Mouse (Mus musculus) neural tube, embryonic 15.5 days (tissue): ENCODE results near the gene Cpne5. TPM values are rescaled to one million over a fixed set of nuclear protein-coding genes. Genes with fewer than 3 reads are reported as not detected.
"Not testable (repeated sequence)": the region's sequence is repeated elsewhere in the genome, so short reads cannot be mapped to it uniquely, and the experiment has no call there.

ENCODE experiments used
- ATAC-seq: fragments of 200-750 bp; cut with Nextera tagmentation; 2 replicates; pipeline ENCODE4 v1.8.0; 2017; ENCODE audit warnings: mild to moderate bottlenecking, moderate TSS enrichment, moderate library complexity; ENCODE audit not compliant: low FRiP score
- H3K27ac ChIP-seq: fragments of 300-500 bp; sonication (generic); replicated peaks from 2 replicates; pipeline ENCODE4 v1.5.1; 2015; ENCODE audit warnings: mild to moderate bottlenecking, inconsistent platforms
- H3K27me3 ChIP-seq: fragments of 300-500 bp; sonication (generic); replicated peaks from 2 replicates; pipeline ENCODE4 v1.6.1; 2015; ENCODE audit warnings: inconsistent platforms
- H3K36me3 ChIP-seq: fragments of 300-500 bp; sonication (generic); 2 replicates; pipeline ENCODE4 v1.6.1; 2015; ENCODE audit warnings: inconsistent platforms
- H3K4me1 ChIP-seq: fragments of 300-500 bp; sonication (generic); 2 replicates; pipeline ENCODE4 v1.6.1; 2015; ENCODE audit warnings: inconsistent platforms
- H3K4me2 ChIP-seq: fragments of 300-500 bp; sonication (generic); 2 replicates; pipeline ENCODE4 v1.6.1; 2015; ENCODE audit warnings: inconsistent platforms, mild to moderate bottlenecking, moderate library complexity
- H3K4me3 ChIP-seq: fragments of 300-500 bp; sonication (generic); replicated peaks from 2 replicates; pipeline ENCODE4 v1.5.1; 2015; ENCODE audit warnings: mild to moderate bottlenecking, inconsistent platforms
- H3K9ac ChIP-seq: fragments of 300-500 bp; sonication (generic); replicated peaks from 2 replicates; pipeline ENCODE4 v1.6.1; 2015; ENCODE audit warnings: mild to moderate bottlenecking, inconsistent platforms
- H3K9me3 ChIP-seq: fragments of 300-500 bp; sonication (generic); replicated peaks from 2 replicates; pipeline ENCODE4 v1.6.1; 2016; ENCODE audit warnings: inconsistent platforms
- WGBS: fragments of 180-500 bp; shearing (Covaris S2); methylation state at CpG from one replicate; pipeline ENCODE4 v1.1.7; 2015; ENCODE audit warnings: mixed read lengths; 5-methylcytosine and 5-hydroxymethylcytosine counted together
- polyA plus RNA-seq: library from polyadenylated mRNA; unstranded; fragments of >200 nt; fragmentation: Nextera tagmentation; extraction: Ambion mirVana; gene quantifications from 2 replicates; pipeline ENCODE4 v1.2.1, GENCODE M21; 2015

Gene Cpne5
- polyA plus RNA-seq, 1 experiment from 2014 or later = 61.2 TPM

GRCm38 (mm10) chr17:29118057-29118456 is 119.9 kb downstream of the Cpne5 start:
- H3K9ac ChIP-seq = no peak overlapping the region
- no peaks in the 10 kb centered on the region for H3K9me3 ChIP-seq
- no peaks in the 10 kb centered on the region for H3K4me1 ChIP-seq
- H3K4me2 ChIP-seq = no peak overlapping the region
- H3K4me3 ChIP-seq = no peak overlapping the region
- no peaks in the 10 kb centered on the region for H3K36me3 ChIP-seq
- no peak for ATAC-seq
- no peaks in the 10 kb centered on the region for H3K27me3 ChIP-seq
- 62% methylated on average over 5 of the region's 5 CpGs for WGBS
- no peak overlapping the region for H3K27ac ChIP-seq

- no peak overlapping the region for H3K27ac ChIP-seq
- no peaks in the 10 kb centered on the region for H3K9me3 ChIP-seq
- no peak overlapping the region for H3K4me3 ChIP-seq
- no peaks in the 10 kb centered on the region for H3K4me1 ChIP-seq
- no peaks in the 10 kb centered on the region for H3K27me3 ChIP-seq
- no peak overlapping the region for H3K4me2 ChIP-seq
- no peak for ATAC-seq
- no peak overlapping the region for H3K9ac ChIP-seq
- WGBS = 80% methylated on average over 8 of the region's 8 CpGs
- no peaks in the 10 kb centered on the region for H3K36me3 ChIP-seq
Measured at GRCm38 (mm10) chr17:29117006-29117648, 120.8 kb downstream of the Cpne5 start.

- Histone ChIP-seq H3K9me3 (no peaks in the 10 kb centered on the region), H3K27ac (no peak overlapping the region), H3K4me3 (no peak overlapping the region), H3K27me3 (no peaks in the 10 kb centered on the region), H3K9ac (no peak overlapping the region), H3K4me1 (no peaks in the 10 kb centered on the region), H3K4me2 (no peak overlapping the region), H3K36me3 (no peaks in the 10 kb centered on the region)
- no peak for ATAC-seq
- WGBS = 74% methylated on average over 12 of the region's 12 CpGs
Measured at GRCm38 (mm10) chr17:29116023-29116422, 121.9 kb downstream of the Cpne5 start.

GRCm38 (mm10) chr17:29113591-29114352 is 124.2 kb downstream of the Cpne5 start, which contains the start of gene Rab44:
Gene Rab44, plus strand, starts transcription at chr17:29114145.
- Histone ChIP-seq H3K27me3 (no peaks in the 10 kb centered on the region), H3K9me3 (no peaks in the 10 kb centered on the region)
- WGBS = 92% methylated on average over 13 of the region's 13 CpGs

GRCm38 (mm10) chr17:29111332-29111731 is 126.6 kb downstream of the Cpne5 start:
- 88% methylated on average over 5 of the region's 5 CpGs for WGBS

More at GRCm38 (mm10) chr17:29113591-29114352, 124.2 kb downstream of the Cpne5 start, which contains the start of gene Rab44:
- no peak for ATAC-seq
- Histone ChIP-seq H3K4me1 (no peaks in the 10 kb centered on the region), H3K27ac (no peak within 1 kb of the TSS), H3K9ac (no peak within 1 kb of the TSS), H3K4me3 (no peak within 1 kb of the TSS), H3K36me3 (no peaks in the 10 kb centered on the region), H3K4me2 (no peak within 1 kb of the TSS)

GRCm38 (mm10) chr17:29110356-29110755 is 127.6 kb downstream of the Cpne5 start:
- not testable (repeated sequence) for H3K36me3 ChIP-seq, ATAC-seq

More at GRCm38 (mm10) chr17:29111332-29111731, 126.6 kb downstream of the Cpne5 start:
- H3K9ac ChIP-seq = no peak overlapping the region
- H3K4me2 ChIP-seq = no peak overlapping the region
- no peak overlapping the region for H3K27ac ChIP-seq
- H3K9me3 ChIP-seq = no peaks in the 10 kb centered on the region
- no peaks in the 10 kb centered on the region for H3K27me3 ChIP-seq
- no peak overlapping the region for H3K4me3 ChIP-seq
- no peaks in the 10 kb centered on the region for H3K4me1 ChIP-seq
- ATAC-seq = no peak
- H3K36me3 ChIP-seq = no peaks in the 10 kb centered on the region

More at GRCm38 (mm10) chr17:29110356-29110755, 127.6 kb downstream of the Cpne5 start:
- H3K27me3 ChIP-seq, H3K9me3 ChIP-seq, H3K4me3 ChIP-seq, H3K4me2 ChIP-seq, H3K4me1 ChIP-seq, H3K9ac ChIP-seq, H3K27ac ChIP-seq: not testable (repeated sequence)
- WGBS = 86% methylated on average over 6 of the region's 6 CpGs

Other genes starting within 250 kb of the Cpne5 start
- 81.2 and 82.1 TPM in 2 replicates for gene Stk38, start 230.2 kb downstream of the Cpne5 start, polyA plus RNA-seq
- 403 and 429 TPM in 2 replicates for gene Srsf3, start 205.5 kb downstream of the Cpne5 start, polyA plus RNA-seq
- 99.0 and 99.7 TPM in 2 replicates for gene Cdkn1a, start 147.2 kb downstream of the Cpne5 start, polyA plus RNA-seq
- 0.15 and 3.7 TPM in 2 replicates for gene Rab44, start 124.0 kb downstream of the Cpne5 start, polyA plus RNA-seq
- 106 and 119 TPM in 2 replicates for gene Ppil1, start 26.0 kb upstream of the Cpne5 start, polyA plus RNA-seq
- gene BC004004, start 30.6 kb upstream of the Cpne5 start, polyA plus RNA-seq = 111 and 116 TPM in 2 replicates
- 2.8 TPM in 2 replicates for gene Pi16, start 79.5 kb upstream of the Cpne5 start, polyA plus RNA-seq
- gene Mtch1, start 109.8 kb upstream of the Cpne5 start, polyA plus RNA-seq = 453 and 482 TPM in 2 replicates
- 3.7 and 9.8 TPM in 2 replicates for gene Fgd2, start 122.7 kb upstream of the Cpne5 start, polyA plus RNA-seq